Mouse (Mus musculus) lung, embryonic 14.5 days (tissue): ENCODE measurements around the gene Btbd2. TPM values are rescaled to one million over a fixed set of nuclear protein-coding genes. Genes with fewer than 3 reads are reported as not detected.
A peak's percentile ranks its signal among the peaks of the same experiment; 100 is the strongest.

Experiments
- ATAC-seq: fragments of 200-750 bp; cut with Nextera tagmentation; 2 replicates; pipeline ENCODE4 v1.8.0; 2017; ENCODE audit warnings: mild to moderate bottlenecking, moderate TSS enrichment, moderate library complexity; ENCODE audit not compliant: insufficient read depth
- DNase-seq: peaks from one replicate; pipeline ENCODE4 v3.0.0-alpha.2; 2015
- H3K27ac ChIP-seq: fragments of 300-500 bp; sonication (generic); 2 replicates; pipeline ENCODE4 v1.5.1; 2014; ENCODE audit warnings: low read depth, mild to moderate bottlenecking, moderate library complexity
- H3K27me3 ChIP-seq: fragments of 300-500 bp; sonication (generic); 2 replicates; pipeline ENCODE4 v1.6.1; 2014; ENCODE audit warnings: low read length, control low read depth; ENCODE audit not compliant: insufficient read depth
- H3K36me3 ChIP-seq: fragments of 300-500 bp; sonication (generic); 2 replicates; pipeline ENCODE4 v1.6.1; 2014; ENCODE audit warnings: control low read depth; ENCODE audit not compliant: insufficient read depth
- H3K4me1 ChIP-seq: fragments of 300-500 bp; sonication (generic); 2 replicates; pipeline ENCODE4 v1.6.1; 2014; ENCODE audit warnings: antibody characterized with exemption, control low read depth; ENCODE audit not compliant: insufficient read depth
- H3K4me2 ChIP-seq: fragments of 300-500 bp; sonication (generic); 2 replicates; pipeline ENCODE4 v1.6.1; 2014; ENCODE audit warnings: mild to moderate bottlenecking
- H3K4me3 ChIP-seq: fragments of 300-500 bp; sonication (generic); 2 replicates; pipeline ENCODE4 v1.5.1; 2014; ENCODE audit warnings: low read depth, low read length
- H3K9ac ChIP-seq: fragments of 300-500 bp; sonication (generic); 2 replicates; pipeline ENCODE4 v1.6.1; 2014
- H3K9me3 ChIP-seq: fragments of 300-500 bp; sonication (generic); 2 replicates; pipeline ENCODE4 v1.6.1; 2016; ENCODE audit warnings: low read depth, low read length, control low read depth
- CTCF ChIP-seq: IDR thresholded peaks from 2 replicates; pipeline ENCODE4 v1.5.1; 2016; ENCODE audit warnings: antibody characterized with exemption, low read depth
- WGBS: fragments of 180-500 bp; shearing (Covaris S2); extraction: QIAGEN DNeasy Blood & Tissue Kit; methylation state at CpG from one replicate; pipeline ENCODE4 v1.1.7; 2014; 5-methylcytosine and 5-hydroxymethylcytosine counted together
- polyA plus RNA-seq: library from polyadenylated mRNA; unstranded; fragments of >200 nt; fragmentation: Nextera tagmentation; extraction: Ambion mirVana; gene quantifications from 2 replicates; pipeline ENCODE4 v1.2.1, GENCODE M21; 2014

Gene Btbd2
- polyA plus RNA-seq, 1 experiment from 2014 or later = 101 TPM

DNA sequence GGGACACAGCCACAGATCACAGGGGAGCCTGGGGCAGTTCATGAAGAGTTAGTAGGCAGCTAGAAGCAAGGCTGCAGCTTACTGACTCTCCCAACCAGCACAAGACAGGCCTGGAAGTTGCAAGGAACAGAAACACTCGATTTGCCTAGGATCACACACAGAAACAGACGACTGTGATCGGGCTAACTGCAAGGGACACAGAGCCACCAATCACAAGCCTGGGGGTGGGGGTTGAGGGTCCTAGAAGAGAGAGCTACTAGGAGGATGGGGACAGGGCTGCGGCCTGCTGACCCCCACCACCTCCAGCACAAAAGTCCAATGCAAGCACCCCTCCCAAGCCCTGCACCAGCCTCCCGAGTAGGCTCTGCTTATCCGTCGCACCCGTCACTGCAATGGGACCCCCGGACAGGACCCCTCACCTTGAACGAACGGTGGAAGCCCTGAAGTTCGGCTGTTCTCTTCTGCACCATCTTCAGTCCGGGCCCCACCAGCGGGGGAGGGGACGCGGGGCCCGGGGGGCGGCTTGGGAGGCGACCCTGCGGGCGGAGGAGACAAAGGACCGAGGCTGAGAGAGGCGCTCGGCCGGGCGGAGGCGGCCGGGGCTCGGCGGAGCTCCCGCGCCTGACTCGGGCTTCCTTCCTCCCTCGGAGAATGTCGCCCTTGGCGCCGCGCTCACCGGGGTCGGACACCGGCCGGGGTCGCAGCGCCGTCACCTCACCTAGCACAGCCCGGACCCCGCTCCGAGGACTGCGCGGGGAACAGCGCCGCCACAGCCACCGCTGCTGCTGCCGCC lies 18.7 kb upstream of the Btbd2 start:
- Histone ChIP-seq H3K4me1 (peaks cover 39% of the 10 kb centered on the region), H3K9me3 (no peaks in the 10 kb centered on the region), H3K4me2 (peak overlapping the region; percentile 88), H3K27ac (peak overlapping the region; percentile 84), H3K4me3 (peak overlapping the region; percentile 98), H3K9ac (peak overlapping the region; percentile 98), H3K36me3 (peaks cover 35% of the 10 kb centered on the region), H3K27me3 (no peaks in the 10 kb centered on the region)
- under 1% methylated on average over 33 of the region's 54 CpGs for WGBS
- DNase-seq (peak; percentile 27), ATAC-seq (peak; percentile 9)
- no peak for TF ChIP-seq CTCF

- Histone ChIP-seq H3K27me3 (no peaks in the 10 kb centered on the region), H3K4me3 (peak overlapping the region; percentile 98), H3K4me1 (peaks cover 39% of the 10 kb centered on the region), H3K9ac (peak overlapping the region; percentile 98), H3K36me3 (peaks cover 42% of the 10 kb centered on the region), H3K9me3 (no peaks in the 10 kb centered on the region), H3K27ac (peak overlapping the region; percentile 84), H3K4me2 (peak overlapping the region; percentile 88)
- DNase-seq (no peak), ATAC-seq (no peak)
- 7% methylated on average over 6 of the region's 6 CpGs for WGBS
- no peak for TF ChIP-seq CTCF
Measured at GRCm38 (mm10) chr10:80674851-80675404, 18.1 kb upstream of the Btbd2 start.

- H3K9ac ChIP-seq = peak overlapping the region; percentile 98
- no peak for DNase-seq
- peaks cover 49% of the 10 kb centered on the region for H3K36me3 ChIP-seq
- 51% methylated on average over 5 of the region's 5 CpGs for whole genome bisulfite sequencing
- peak overlapping the region; percentile 88 for H3K4me2 ChIP-seq
- no peaks in the 10 kb centered on the region for H3K27me3 ChIP-seq
- peaks cover 38% of the 10 kb centered on the region for H3K4me1 ChIP-seq
- peak overlapping the region; percentile 98 for H3K4me3 ChIP-seq
- no peak overlapping the region for H3K27ac ChIP-seq
- no peak for TF ChIP-seq CTCF
- H3K9me3 ChIP-seq = no peaks in the 10 kb centered on the region
- no peak for ATAC-seq
Measured at GRCm38 (mm10) chr10:80674161-80674711, 17.4 kb upstream of the Btbd2 start.

GRCm38 (mm10) chr10:80673690-80674089 lies 16.8 kb upstream of the Btbd2 start:
- peak overlapping the region; percentile 98 for H3K9ac ChIP-seq
- DNase-seq = no peak
- H3K36me3 ChIP-seq = peaks cover 54% of the 10 kb centered on the region
- no peak for TF ChIP-seq CTCF
- H3K27ac ChIP-seq = no peak overlapping the region
- no peaks in the 10 kb centered on the region for H3K27me3 ChIP-seq
- WGBS = 68% methylated on average over 3 of the region's 3 CpGs
- peak overlapping the region; percentile 88 for H3K4me2 ChIP-seq
- peaks cover 32% of the 10 kb centered on the region for H3K4me1 ChIP-seq
- no peak for ATAC-seq
- H3K9me3 ChIP-seq = no peaks in the 10 kb centered on the region
- peak overlapping the region; percentile 98 for H3K4me3 ChIP-seq

DNA sequence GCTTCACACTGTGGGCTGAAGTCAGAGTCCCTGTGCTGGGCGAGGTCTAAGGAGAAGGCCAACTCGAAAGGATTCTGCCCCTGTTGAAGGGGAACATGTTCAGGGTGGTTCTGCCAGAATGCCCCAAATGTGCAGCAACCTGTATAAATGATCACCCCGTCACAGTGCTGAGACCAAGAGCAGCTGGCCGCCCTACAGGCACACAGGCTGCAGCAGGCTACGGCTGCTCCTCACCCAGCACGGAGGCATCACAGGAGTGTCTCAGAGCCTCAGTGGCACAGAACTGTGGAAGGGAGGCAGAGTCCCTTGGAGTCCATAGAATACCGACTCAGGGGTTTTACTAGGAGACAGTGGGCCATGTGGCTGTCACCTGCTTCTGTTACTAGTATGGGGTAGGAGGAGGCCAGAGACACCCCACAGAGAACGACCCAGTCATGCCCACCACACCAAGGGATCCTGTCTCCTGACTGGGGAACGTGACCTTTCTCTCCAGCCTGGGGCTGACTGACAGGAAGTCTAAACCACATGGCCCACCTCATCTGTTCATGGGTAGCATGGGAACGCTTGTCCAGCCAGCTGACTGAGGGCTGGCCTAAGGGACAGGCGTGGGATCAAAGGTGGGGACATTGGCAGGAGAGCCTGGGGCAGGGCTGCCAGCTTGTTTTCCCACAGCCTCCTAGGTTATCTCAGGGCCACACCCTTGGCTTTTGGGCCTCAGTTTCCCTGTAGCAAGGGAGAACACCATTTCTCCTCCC lies 15.2 kb upstream of the Btbd2 start:
- Histone ChIP-seq H3K4me3 (no peak overlapping the region), H3K36me3 (peaks cover 70% of the 10 kb centered on the region), H3K4me1 (peaks cover 16% of the 10 kb centered on the region), H3K9me3 (no peaks in the 10 kb centered on the region), H3K27ac (no peak overlapping the region), H3K9ac (peak overlapping the region; percentile 20; the same call in 1 of the 2 replicates), H3K4me2 (no peak overlapping the region), H3K27me3 (no peaks in the 10 kb centered on the region)
- WGBS = 78% methylated on average over 11 of the region's 11 CpGs
- ATAC-seq (no peak), DNase-seq (no peak)
- no peak for TF ChIP-seq CTCF

DNA sequence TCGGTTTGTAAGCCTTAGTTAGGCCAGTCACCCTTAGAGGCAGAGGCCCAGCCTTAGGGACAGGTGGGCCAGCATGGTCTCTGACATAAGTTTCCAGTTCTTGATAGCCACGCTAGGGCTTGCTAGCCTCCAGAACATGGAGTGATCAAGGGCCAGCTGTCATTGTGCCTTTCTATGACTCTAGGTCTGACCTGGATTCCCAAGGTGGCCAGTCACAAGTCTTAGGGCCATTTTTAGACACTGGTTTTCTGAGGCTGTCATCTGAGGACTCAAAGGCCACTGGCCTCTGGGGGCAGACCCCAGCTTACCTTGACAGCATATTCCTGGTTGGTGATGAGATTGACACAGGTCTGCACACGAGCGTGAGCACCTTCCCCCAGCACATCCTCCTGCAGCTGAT lies 14.4 kb upstream of the Btbd2 start:
- Histone ChIP-seq H3K36me3 (peaks cover 79% of the 10 kb centered on the region), H3K4me1 (peaks cover 13% of the 10 kb centered on the region)
- 88% methylated on average over 4 of the region's 4 CpGs for WGBS

More for the DNA sequence above, 14.4 kb upstream of the Btbd2 start:
- Histone ChIP-seq H3K9ac (no peak overlapping the region), H3K27ac (no peak overlapping the region), H3K9me3 (no peaks in the 10 kb centered on the region), H3K27me3 (no peaks in the 10 kb centered on the region), H3K4me3 (no peak overlapping the region), H3K4me2 (no peak overlapping the region)
- DNase-seq (no peak), ATAC-seq (no peak)
- TF ChIP-seq CTCF = no peak
